Mouse (Mus musculus): ENCODE results near the gene BB287469. TPM values are rescaled to one million over a fixed set of nuclear protein-coding genes. Genes with fewer than 3 reads are reported as not detected.

Gene BB287469
- not detected in 2 replicates for polyA plus RNA-seq (2015; fragmentation: Nextera tagmentation; extraction: Ambion mirVana)

DNA sequence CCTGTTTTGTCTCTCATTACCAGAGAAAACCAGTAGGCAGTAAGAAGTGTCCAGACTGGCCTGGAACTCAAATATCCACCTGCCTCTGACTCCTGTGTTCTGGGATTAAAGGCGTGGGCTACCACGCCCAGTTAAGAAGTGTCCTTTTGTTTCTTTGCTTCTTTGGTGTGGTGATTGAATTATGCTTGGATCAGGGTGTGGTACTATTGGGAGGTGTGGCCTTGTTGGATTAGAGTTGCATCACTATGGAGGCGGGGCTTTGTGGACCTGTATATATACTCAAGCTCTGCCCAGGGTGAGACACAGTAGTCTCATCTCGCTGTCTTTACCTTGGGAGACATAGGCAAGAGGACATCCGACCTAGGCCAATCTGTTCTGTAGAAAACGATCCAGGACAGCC, at the start of gene BB287469:
Gene BB287469, plus strand, starts transcription at position 301 of the 400 bp plus-strand sequence.

GRCm38 (mm10) chr12:87775655-87776054, 40.7 kb upstream of the BB287469 start, which contains the start of gene Gm21319:
Gene Gm21319 (minus strand): TSS chr12:87775755.

DNA sequence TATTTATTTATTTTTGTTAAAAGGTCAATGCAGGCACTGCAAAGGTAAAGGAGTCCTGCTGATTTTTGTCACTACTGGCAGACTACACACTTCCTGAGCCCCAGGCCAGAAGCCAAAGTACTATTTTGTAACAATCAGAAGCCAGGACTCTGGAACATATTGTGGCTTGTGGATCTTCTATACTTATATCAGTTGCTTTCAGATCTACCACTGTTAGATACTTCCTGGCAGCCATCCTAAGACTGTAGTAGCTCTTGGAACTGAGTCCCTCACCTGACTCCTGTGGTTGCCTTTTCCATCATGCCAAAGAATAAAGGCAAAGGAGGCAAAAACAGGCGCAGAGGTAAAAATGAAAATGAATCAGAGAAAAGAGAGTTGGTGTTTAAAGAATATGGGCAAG, 21.2 kb upstream of the BB287469 start, which contains the start of gene Gm21936:
Gene Gm21936, plus strand, starts transcription at position 301 of the 400 bp plus-strand sequence.

DNA sequence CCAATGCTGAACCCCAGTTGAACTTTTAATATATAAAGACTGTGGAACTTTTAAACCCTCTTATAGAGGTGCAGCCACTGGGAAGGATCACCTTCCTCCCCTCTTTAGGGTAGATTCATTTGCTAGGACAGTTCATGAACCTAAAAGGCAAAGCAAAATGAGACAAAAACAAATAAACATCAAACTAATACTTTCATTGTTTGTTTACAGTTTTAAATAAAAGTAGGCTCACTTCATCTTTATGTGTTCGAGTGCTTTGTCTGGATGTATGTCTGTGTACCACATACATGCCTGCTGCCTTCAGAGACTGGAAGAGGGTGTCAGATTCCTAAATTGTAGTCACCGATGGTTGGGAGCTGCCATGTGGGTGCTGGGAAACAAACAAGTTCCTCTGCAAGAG, 25.9 kb downstream of the BB287469 start, which contains the start of gene Gm2001:
Gene Gm2001, minus strand, starts transcription at position 101 of the 400 bp plus-strand sequence.

Other genes with a start within 250 kb of the BB287469 start
- gene Oog1, start 213.9 kb upstream of the BB287469 start, polyA plus RNA-seq (2015; fragmentation: Nextera tagmentation; extraction: Ambion mirVana), result not detected in 2 replicates
- not detected in 2 replicates for gene Gm4027, start 197.7 kb upstream of the BB287469 start, polyA plus RNA-seq (2015; fragmentation: Nextera tagmentation; extraction: Ambion mirVana)
- gene Gm16381, start 172.0 kb upstream of the BB287469 start, polyA plus RNA-seq (2015; fragmentation: Nextera tagmentation; extraction: Ambion mirVana), result not detected in 2 replicates
- not detected in 2 replicates for gene Gm21319, start 40.8 kb upstream of the BB287469 start, polyA plus RNA-seq (2015; fragmentation: Nextera tagmentation; extraction: Ambion mirVana)
- not detected in 2 replicates for gene Gm21936, start 21.1 kb upstream of the BB287469 start, polyA plus RNA-seq (2015; fragmentation: Nextera tagmentation; extraction: Ambion mirVana)
- gene Gm2001, start 25.8 kb downstream of the BB287469 start, polyA plus RNA-seq (2015; fragmentation: Nextera tagmentation; extraction: Ambion mirVana), result not detected in 2 replicates
- not detected in 2 replicates for gene Gm2016, start 57.5 kb downstream of the BB287469 start, polyA plus RNA-seq (2015; fragmentation: Nextera tagmentation; extraction: Ambion mirVana)
- not detected in 2 replicates for gene Gm2022, start 78.8 kb downstream of the BB287469 start, polyA plus RNA-seq (2015; fragmentation: Nextera tagmentation; extraction: Ambion mirVana)
- not detected in 2 replicates for gene Gm2035, start 103.3 kb downstream of the BB287469 start, polyA plus RNA-seq (2015; fragmentation: Nextera tagmentation; extraction: Ambion mirVana)
- gene Gm2042, start 137.5 kb downstream of the BB287469 start, polyA plus RNA-seq (2015; fragmentation: Nextera tagmentation; extraction: Ambion mirVana), result not detected in 2 replicates
- gene Gm2075, start 195.3 kb downstream of the BB287469 start, polyA plus RNA-seq (2015; fragmentation: Nextera tagmentation; extraction: Ambion mirVana), result not detected in 2 replicates
- not detected in 2 replicates for gene Gm6803, start 202.2 kb downstream of the BB287469 start, polyA plus RNA-seq (2015; fragmentation: Nextera tagmentation; extraction: Ambion mirVana)
- gene Gm2056, start 210.4 kb downstream of the BB287469 start, polyA plus RNA-seq (2015; fragmentation: Nextera tagmentation; extraction: Ambion mirVana), result not detected in 2 replicates

Measured in neural tube, postnatal 0 days (tissue).